Mouse (Mus musculus) CH12.LX (cell line): Measurements from ENCODE around the gene Kcnd1. TPM values are rescaled to one million over a fixed set of nuclear protein-coding genes. Genes with fewer than 3 reads are reported as not detected.

Experiments used
- DNase-seq: peaks from one replicate; pipeline ENCODE4 v3.0.0-alpha.2; 2013; ENCODE audit errors: extremely low read depth
- H3K27ac ChIP-seq: 2 replicates; pipeline ENCODE4 v1.5.1; 2012; ENCODE audit warnings: low read depth, mild to moderate bottlenecking, control low read depth, moderate library complexity; ENCODE audit not compliant: insufficient read depth
- H3K27me3 ChIP-seq: replicated peaks from 2 replicates; pipeline ENCODE3; 2012; ENCODE audit warnings: inconsistent platforms
- H3K36me3 ChIP-seq, 2 experiments: replicated peaks in 1 of 2; 2 replicates each; pipeline versions ENCODE3 to v1.6.1; 2012; ENCODE audit warnings: inconsistent platforms in 1 of 2, low read length in 1 of 2, mild to moderate bottlenecking in 1 of 2, mixed read lengths in 1 of 2, moderate library complexity in 1 of 2; ENCODE audit not compliant: control insufficient read depth in 1 of 2, insufficient read depth in 1 of 2
- H3K4me1 ChIP-seq, 2 experiments: 2 replicates each; pipeline ENCODE4 v1.6.1; 2012; ENCODE audit warnings: inconsistent platforms in 1 of 2, moderate library complexity in 1 of 2; ENCODE audit not compliant: insufficient read depth in 2 of 2, control insufficient read depth in 1 of 2
- H3K4me2 ChIP-seq: 2 replicates; pipeline ENCODE4 v1.6.1; 2012; ENCODE audit warnings: low read depth, mild to moderate bottlenecking, control low read depth; ENCODE audit not compliant: poor library complexity, insufficient read depth, severe bottlenecking
- H3K4me3 ChIP-seq, 3 experiments: fragments of 150-350 bp in 1 of 3; sonication (generic) in 1 of 3; replicated peaks in 1 of 3; 2 replicates each; pipeline versions ENCODE3 to v1.5.1; 2011 to 2012; ENCODE audit warnings: low read depth in 2 of 3, low read length in 2 of 3, mild to moderate bottlenecking in 2 of 3, moderate library complexity in 2 of 3, control low read depth in 1 of 3, improper control_type of control experiment in 1 of 3, inconsistent platforms in 1 of 3, mixed read lengths in 1 of 3; ENCODE audit not compliant: poor library complexity in 1 of 3
- H3K79me2 ChIP-seq: replicated peaks from 2 replicates; pipeline ENCODE4 v1.6.1; 2012; ENCODE audit warnings: mild to moderate bottlenecking, moderate library complexity; ENCODE audit not compliant: control insufficient read depth, poor library complexity, insufficient read depth, severe bottlenecking; ENCODE audit errors: extremely low read depth
- H3K9ac ChIP-seq: 2 replicates; pipeline ENCODE4 v1.6.1; 2012; ENCODE audit warnings: low read depth, mild to moderate bottlenecking, control low read depth, moderate library complexity; ENCODE audit not compliant: insufficient read depth
- H3K9me3 ChIP-seq: replicated peaks from 2 replicates; pipeline ENCODE3; 2012; ENCODE audit warnings: low read length, inconsistent platforms, mixed read lengths
- CHD1 ChIP-seq: IDR thresholded peaks from 2 replicates; pipeline ENCODE4 v1.6.1; 2012; ENCODE audit warnings: low read depth, low read length, improper control_type of control experiment, inconsistent platforms
- CHD2 ChIP-seq: IDR thresholded peaks from 2 replicates; pipeline ENCODE4 v1.6.1; 2011; ENCODE audit warnings: low read length, improper control_type of control experiment
- CTCF ChIP-seq, 2 experiments: IDR thresholded peaks in 1 of 2; conservative IDR thresholded peaks in 1 of 2; 2 replicates each; pipeline ENCODE4 v1.5.1; 2011 to 2012; ENCODE audit warnings: low read depth in 2 of 2, low read length in 2 of 2, improper control_type of control experiment in 1 of 2, inconsistent platforms in 1 of 2, mild to moderate bottlenecking in 1 of 2, moderate library complexity in 1 of 2
- EP300 ChIP-seq: IDR thresholded peaks from 2 replicates; pipeline ENCODE4 v1.6.1; 2011; ENCODE audit warnings: low read length, improper control_type of control experiment
- ETS1 ChIP-seq: conservative IDR thresholded peaks from 2 replicates; pipeline ENCODE4 v1.6.1; 2012; ENCODE audit warnings: low read depth, mild to moderate bottlenecking, inconsistent platforms, low read length, improper control_type of control experiment, moderate library complexity
- GABPA ChIP-seq: IDR thresholded peaks from 2 replicates; pipeline ENCODE4 v1.6.1; 2012; ENCODE audit warnings: low read depth, low read length, improper control_type of control experiment, inconsistent platforms; ENCODE audit not compliant: insufficient replicate concordance
- HCFC1 ChIP-seq: IDR thresholded peaks from 2 replicates; pipeline ENCODE4 v1.6.1; 2012; ENCODE audit warnings: low read depth, mild to moderate bottlenecking, inconsistent platforms, low read length, improper control_type of control experiment
- IRF4 ChIP-seq: IDR thresholded peaks from 2 replicates; pipeline ENCODE4 v1.6.1; 2014; ENCODE audit warnings: low read depth, mild to moderate bottlenecking, inconsistent platforms, low read length, improper control_type of control experiment
- JUND ChIP-seq: conservative IDR thresholded peaks from 2 replicates; pipeline ENCODE4 v1.6.1; 2011; ENCODE audit warnings: low read depth, low read length, improper control_type of control experiment
- KAT2A ChIP-seq: IDR thresholded peaks from 2 replicates; pipeline ENCODE4 v1.6.1; 2012; ENCODE audit warnings: low read length, improper control_type of control experiment, inconsistent platforms; ENCODE audit not compliant: insufficient replicate concordance
- MAX ChIP-seq: IDR thresholded peaks from 2 replicates; pipeline ENCODE4 v1.6.1; 2011; ENCODE audit warnings: low read length, improper control_type of control experiment
- MEF2A ChIP-seq: IDR thresholded peaks from 2 replicates; pipeline ENCODE4 v1.6.1; 2014; ENCODE audit warnings: low read depth, mild to moderate bottlenecking, inconsistent platforms, low read length, improper control_type of control experiment, borderline replicate concordance
- MXI1 ChIP-seq: IDR thresholded peaks from 2 replicates; pipeline ENCODE4 v1.6.1; 2011; ENCODE audit warnings: mild to moderate bottlenecking, low read depth, low read length, improper control_type of control experiment
- MYC ChIP-seq: IDR thresholded peaks from 2 replicates; pipeline ENCODE4 v1.6.1; 2011; ENCODE audit warnings: low read depth, mild to moderate bottlenecking, improper control_type of control experiment, low read length
- NELFE ChIP-seq: IDR thresholded peaks from 2 replicates; pipeline ENCODE4 v1.6.1; 2011; ENCODE audit warnings: low read depth, low read length, improper control_type of control experiment
- NRF1 ChIP-seq: IDR thresholded peaks from 2 replicates; pipeline ENCODE4 v1.6.1; 2014; ENCODE audit warnings: low read depth, mild to moderate bottlenecking, inconsistent platforms, low read length, improper control_type of control experiment, moderate library complexity
- PAX5 ChIP-seq: IDR thresholded peaks from 2 replicates; pipeline ENCODE4 v1.6.1; 2012; ENCODE audit warnings: low read length, inconsistent platforms, mixed read lengths
- POLR2A ChIP-seq: IDR thresholded peaks from 2 replicates; pipeline ENCODE4 v1.6.1; 2011; ENCODE audit warnings: low read depth, mild to moderate bottlenecking, improper control_type of control experiment, low read length
- POLR2AphosphoS2 ChIP-seq: IDR thresholded peaks from 2 replicates; pipeline ENCODE4 v1.6.1; 2011; ENCODE audit warnings: low read depth, low read length, improper control_type of control experiment
- RAD21 ChIP-seq: IDR thresholded peaks from 2 replicates; pipeline ENCODE4 v1.6.1; 2011; ENCODE audit warnings: low read depth, mild to moderate bottlenecking, low read length, improper control_type of control experiment, moderate library complexity
- RCOR1 ChIP-seq: conservative IDR thresholded peaks from 2 replicates; pipeline ENCODE4 v1.6.1; 2012; ENCODE audit warnings: low read depth, mild to moderate bottlenecking, inconsistent platforms, low read length, improper control_type of control experiment
- SIN3A ChIP-seq: IDR thresholded peaks from 2 replicates; pipeline ENCODE4 v1.6.1; 2012; ENCODE audit warnings: low read length, improper control_type of control experiment, inconsistent platforms
- SMC3 ChIP-seq: IDR thresholded peaks from 2 replicates; pipeline ENCODE4 v1.6.1; 2011; ENCODE audit warnings: low read depth, low read length, improper control_type of control experiment
- TBP ChIP-seq: conservative IDR thresholded peaks from 2 replicates; pipeline ENCODE4 v1.6.1; 2011; ENCODE audit warnings: low read depth, low read length, improper control_type of control experiment
- UBTF ChIP-seq: IDR thresholded peaks from 2 replicates; pipeline ENCODE4 v1.6.1; 2012; ENCODE audit warnings: low read depth, mild to moderate bottlenecking, inconsistent platforms, low read length, improper control_type of control experiment, moderate library complexity
- USF2 ChIP-seq: conservative IDR thresholded peaks from 2 replicates; pipeline ENCODE4 v1.6.1; 2011; ENCODE audit warnings: low read depth, low read length, improper control_type of control experiment
- ZKSCAN1 ChIP-seq: IDR thresholded peaks from 2 replicates; pipeline ENCODE4 v1.6.1; 2012; ENCODE audit warnings: low read depth, inconsistent platforms, low read length, improper control_type of control experiment, borderline replicate concordance
- ZMIZ1 ChIP-seq: IDR thresholded peaks from 2 replicates; pipeline ENCODE4 v1.6.1; 2012; ENCODE audit warnings: low read depth, mild to moderate bottlenecking, inconsistent platforms, low read length, improper control_type of control experiment
- dilution Hi-C: fragments of 300-500 bp; cut with MboI; formaldehyde crosslinking; loops from 2 replicates; pipeline ENCODE4 v1.14.3; 2020; ENCODE audit warnings: low sequenced_read_pairs; ENCODE audit not compliant: extremely low pct_unique_long_range_greater_than_20kb, extremely low pct_ligation_motif_present
- in situ Hi-C: fragments of 300-500 bp; cut with MboI; formaldehyde crosslinking; loops from 3 replicates; pipeline ENCODE4 v1.14.3; 2019; ENCODE audit warnings: low sequenced_read_pairs, low pct_ligation_motif_present, low pct_unique_long_range_greater_than_20kb, mixed read lengths
- polyA plus RNA-seq: library from polyadenylated mRNA; unstranded; fragments of >175 nt; gene quantifications from 2 replicates; pipeline ENCODE4 v1.2.1, GENCODE M21; 2012; ENCODE audit warnings: low read depth; ENCODE audit not compliant: insufficient read length
- total RNA-seq, 2 experiments: library from RNA; depleted of rRNA; stranded (reverse); fragments of 300-350 nt in 1 of 2; fragments of >200 nt in 1 of 2; gene quantifications; 2 replicates each; pipeline ENCODE4 v1.2.3; 2012 to 2014

Gene Kcnd1
- total and polyA plus RNA-seq, 3 experiments, result 0.51 to 3.4 (median 0.63) TPM

DNA sequence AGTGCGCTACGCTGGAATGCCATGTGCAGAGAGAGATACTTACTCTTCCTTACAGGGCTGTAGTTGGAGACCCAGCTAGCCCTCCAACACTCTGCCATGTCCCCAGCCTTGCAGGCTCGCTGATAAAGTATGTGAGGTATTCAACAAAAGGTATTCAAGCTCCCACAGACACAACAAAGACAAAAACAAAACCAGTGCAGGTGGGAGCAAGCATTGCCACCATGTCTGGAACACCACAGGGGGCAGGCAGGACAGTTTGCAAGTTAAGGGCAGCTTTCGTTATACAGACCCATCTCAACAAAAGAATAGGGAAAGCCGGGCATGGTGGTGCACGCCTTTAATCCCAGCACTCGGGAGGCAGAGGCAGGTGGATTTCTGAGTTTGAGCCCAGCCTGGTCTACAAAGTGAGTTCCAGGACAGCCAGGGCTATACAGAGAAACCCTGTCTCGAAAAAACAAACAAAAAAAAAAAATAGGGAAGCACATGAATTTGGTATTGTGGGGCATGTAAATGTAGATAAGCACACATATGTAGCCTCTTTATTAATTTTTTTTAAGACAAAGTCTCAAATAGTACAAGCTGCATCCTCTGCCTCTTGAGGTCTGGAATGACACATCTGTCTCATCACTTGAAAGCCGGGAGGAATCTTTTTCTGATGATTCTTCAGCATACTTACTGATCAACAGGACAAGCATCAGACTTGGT is 46.4 kb upstream of the Kcnd1 start:
- H3K27me3 ChIP-seq, result no peaks in the 10 kb centered on the region
- H3K27ac ChIP-seq, result no peak overlapping the region
- dilution Hi-C loops (no loop called here), in situ Hi-C loops (no loop called here)
- TF ChIP-seq ZKSCAN1 (no peak), TBP (no peak), HCFC1 (no peak), POLR2AphosphoS2 (no peak), RAD21 (no peak), SIN3A (no peak), GABPA (no peak), CHD2 (no peak), CTCF (conservative IDR thresholded peaks at IDR 0.05 in 1 of 2, IDR thresholded peaks at IDR 0.05 in 1 of 2; ENCODE audit: low read depth in 2 of 2, low read length in 2 of 2) (no peak), CHD1 (no peak), RCOR1 (no peak), ZMIZ1 (no peak), ETS1 (no peak), NRF1 (no peak), IRF4 (no peak), UBTF (no peak)
- H3K4me1 ChIP-seq, result peaks cover 0 to 7% of the 10 kb centered on the region in 2 experiments; a peak in 2 of 4 replicates
- no peaks in the 10 kb centered on the region for H3K79me2 ChIP-seq
- no peak overlapping the region for H3K4me2 ChIP-seq
- no peaks in the 10 kb centered on the region for H3K9me3 ChIP-seq
- H3K36me3 ChIP-seq, result peaks cover 33 to 46% of the 10 kb centered on the region in 2 experiments
- no peak overlapping the region for H3K4me3 ChIP-seq
- no peak overlapping the region for H3K9ac ChIP-seq
- no peak for DNase-seq

DNA sequence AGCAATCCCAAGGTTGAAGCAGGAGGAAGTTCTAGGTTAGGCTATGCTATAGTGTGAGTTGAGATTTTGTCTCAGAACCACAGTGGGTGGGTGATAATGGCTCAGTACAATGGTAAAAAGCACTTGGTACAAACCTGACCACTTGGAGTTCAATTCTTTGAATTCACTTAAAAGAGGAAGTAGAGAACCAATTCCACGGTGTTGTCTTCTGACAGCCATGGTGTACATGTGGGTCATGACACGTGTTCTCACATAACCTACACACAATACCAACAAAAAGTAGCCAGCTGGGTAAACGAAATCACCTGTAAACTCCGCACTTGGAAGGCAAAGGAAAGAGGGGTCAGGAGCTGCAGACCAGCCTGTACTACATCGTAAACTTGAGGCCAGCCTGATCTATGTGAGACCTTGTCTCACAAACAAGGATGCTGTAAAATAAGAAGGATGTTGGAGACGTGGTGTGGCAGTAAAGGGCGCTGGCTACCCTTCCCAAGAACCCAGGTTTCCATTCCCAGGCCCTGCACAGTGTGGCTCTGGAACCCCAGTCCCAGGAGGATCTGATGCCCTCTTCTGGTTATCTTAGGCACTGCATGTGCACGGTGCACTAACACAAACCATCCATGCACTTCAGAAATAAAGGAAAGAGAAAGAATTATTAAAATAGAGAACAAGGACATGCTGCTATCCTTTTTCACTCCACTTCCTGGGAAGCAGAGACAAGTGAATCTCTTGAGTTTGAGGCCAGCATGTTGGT is 45.6 kb upstream of the Kcnd1 start:
- Histone ChIP-seq H3K27ac (no peak overlapping the region), H3K36me3 (peaks cover 29 to 38% of the 10 kb centered on the region in 2 experiments), H3K4me2 (no peak overlapping the region), H3K9ac (no peak overlapping the region), H3K9me3 (no peaks in the 10 kb centered on the region), H3K4me1 (peaks cover 0 to 7% of the 10 kb centered on the region in 2 experiments; a peak in 2 of 4 replicates), H3K4me3 (no peak overlapping the region), H3K27me3 (no peaks in the 10 kb centered on the region), H3K79me2 (no peaks in the 10 kb centered on the region)
- in situ Hi-C loops, result no loop called here
- dilution Hi-C loops, result no loop called here
- TF ChIP-seq MEF2A (no peak), USF2 (no peak), POLR2AphosphoS2 (no peak), RAD21 (peak; percentile 35), POLR2A (no peak), EP300 (no peak), MXI1 (peak; percentile 48; the same call in 1 of the 2 replicates), SMC3 (peak; percentile 64), CTCF (conservative IDR thresholded peaks at IDR 0.05 in 1 of 2, IDR thresholded peaks at IDR 0.05 in 1 of 2; ENCODE audit: low read depth in 2 of 2, low read length in 2 of 2) (peak; percentile 59 to 65; a peak in 3 of 4 replicates), PAX5 (no peak), CHD2 (no peak), NELFE (no peak), JUND (no peak), MYC (peak; percentile 76), KAT2A (no peak), MAX (peak; percentile 74)
- no peak for DNase-seq
